Mouse (Mus musculus): ENCODE measurements around the gene Spg21.

DNA sequence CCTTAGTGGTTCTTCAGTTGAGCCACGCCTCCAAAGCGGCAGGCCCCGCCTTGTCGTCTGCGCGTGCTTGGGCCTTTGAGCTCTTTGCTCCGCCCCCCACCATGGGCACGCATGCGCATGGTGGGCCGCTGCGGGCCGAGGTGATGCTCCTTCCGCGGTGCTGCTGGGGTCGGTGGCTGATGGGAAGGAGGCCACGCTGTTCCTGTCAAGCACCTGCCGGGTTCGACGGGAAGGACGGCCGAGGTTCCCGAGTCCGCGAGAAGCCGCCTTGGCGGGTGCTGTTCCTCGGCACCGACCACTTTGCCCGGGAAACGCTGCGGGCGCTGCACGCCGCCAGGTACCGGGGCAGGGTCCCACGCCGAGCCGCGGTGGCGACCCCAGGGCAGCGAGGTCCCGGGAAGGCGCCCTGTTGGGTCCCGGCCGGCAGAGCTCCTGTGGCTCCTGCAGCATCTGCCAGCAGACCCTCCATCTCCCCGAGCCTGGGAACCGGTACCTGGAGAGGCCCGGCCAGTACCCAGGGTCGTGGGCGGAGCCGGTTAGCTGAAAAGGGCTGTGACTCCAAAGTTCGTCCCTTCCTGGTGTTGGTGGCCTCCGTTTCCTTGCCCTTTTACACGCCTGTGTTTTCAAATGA, 25.0 kb upstream of the Spg21 start, which contains the start of gene Mtfmt:
- TF ChIP-seq CTCF (IDR thresholded peaks at IDR 0.05; ENCODE audit: low read depth) (no peak), EP300 (IDR thresholded peaks at IDR 0.05; ENCODE audit: low read depth) (no peak)

Measured in liver, embryonic 14.5 days (tissue).